Mouse (Mus musculus): ENCODE data around the gene Hist2h2be.
A peak's percentile ranks its signal among the peaks of the same experiment; 100 is the strongest.
"Not testable (repeated sequence)": the region's sequence is repeated elsewhere in the genome, so short reads cannot be mapped to it uniquely, and the experiment has no call there.

The Hist2h2be gene

GRCm38 (mm10) chr3:96220765-96221639, at the start of gene Hist2h2be, which contains the start of gene Hist2h2ac:
TSS of gene Hist2h2be (plus strand) at chr3:96221119.
TSS of gene Hist2h2ac (minus strand) at chr3:96220880.
- DNase-seq (ENCODE audit: low spot score), result peak; percentile 62

GRCm38 (mm10) chr3:96171583-96172196, 49.2 kb upstream of the Hist2h2be start:
- DNase-seq (ENCODE audit: low spot score), result no peak

- peak; percentile 75 for DNase-seq (ENCODE audit: low spot score)
Measured at GRCm38 (mm10) chr3:96172197-96173178, 48.4 kb upstream of the Hist2h2be start, which contains the start of gene Sf3b4. TSS of gene Sf3b4 (plus strand) at chr3:96172332.

- no peak for DNase-seq (ENCODE audit: low spot score)
Measured at GRCm38 (mm10) chr3:96173185-96173584, 47.7 kb upstream of the Hist2h2be start.

- DNase-seq (ENCODE audit: low spot score), result not testable (repeated sequence)
Measured at GRCm38 (mm10) chr3:96174042-96174441, 46.9 kb upstream of the Hist2h2be start.

- no peak for DNase-seq (ENCODE audit: low spot score)
Measured at GRCm38 (mm10) chr3:96175251-96175650, 45.7 kb upstream of the Hist2h2be start.

GRCm38 (mm10) chr3:96178427-96178826, 42.5 kb upstream of the Hist2h2be start:
- DNase-seq (ENCODE audit: low spot score), result no peak

GRCm38 (mm10) chr3:96178902-96179301, 42.0 kb upstream of the Hist2h2be start:
- DNase-seq (ENCODE audit: low spot score), result no peak

GRCm38 (mm10) chr3:96179531-96179930, 41.4 kb upstream of the Hist2h2be start:
- DNase-seq (ENCODE audit: low spot score), result no peak

- no peak for DNase-seq (ENCODE audit: low spot score)
Measured at GRCm38 (mm10) chr3:96180727-96181477, 40.0 kb upstream of the Hist2h2be start, which contains the start of gene Sv2a. TSS of gene Sv2a (plus strand) at chr3:96181151.

- DNase-seq (ENCODE audit: low spot score), result no peak
Measured at GRCm38 (mm10) chr3:96181510-96182381, 39.2 kb upstream of the Hist2h2be start.

- DNase-seq (ENCODE audit: low spot score), result no peak
Measured at GRCm38 (mm10) chr3:96182382-96182776, 38.5 kb upstream of the Hist2h2be start.

- no peak for DNase-seq (ENCODE audit: low spot score)
Measured at GRCm38 (mm10) chr3:96192977-96193376, 27.9 kb upstream of the Hist2h2be start.

GRCm38 (mm10) chr3:96194966-96195365, 26.0 kb upstream of the Hist2h2be start:
- no peak for DNase-seq (ENCODE audit: low spot score)

- no peak for DNase-seq (ENCODE audit: low spot score)
Measured at GRCm38 (mm10) chr3:96195616-96196313, 25.2 kb upstream of the Hist2h2be start.

- DNase-seq (ENCODE audit: low spot score), result no peak
Measured at GRCm38 (mm10) chr3:96196437-96197128, 24.3 kb upstream of the Hist2h2be start.

- DNase-seq (ENCODE audit: low spot score), result peak; percentile 72
Measured at GRCm38 (mm10) chr3:96197129-96197749, 23.7 kb upstream of the Hist2h2be start.

GRCm38 (mm10) chr3:96198181-96198580, 22.7 kb upstream of the Hist2h2be start:
- DNase-seq (ENCODE audit: low spot score), result no peak
